Mouse (Mus musculus) embryonic facial prominence, embryonic 11.5 days (tissue): ENCODE results near the gene Gm3286. TPM values are rescaled to one million over a fixed set of nuclear protein-coding genes. Genes with fewer than 3 reads are reported as not detected.
"Not testable (repeated sequence)": the region's sequence is repeated elsewhere in the genome, so short reads cannot be mapped to it uniquely, and the experiment has no call there.

Source experiments
- ATAC-seq: fragments of 200-750 bp; cut with Nextera tagmentation; replicated peaks from 2 replicates; pipeline ENCODE4 v1.8.0; 2017; ENCODE audit warnings: low read depth; ENCODE audit not compliant: insufficient number of reproducible peaks, low FRiP score, low TSS enrichment
- DNase-seq: peaks from one replicate; pipeline ENCODE4 v3.0.0-alpha.2; 2015; ENCODE audit warnings: low spot score
- H3K27ac ChIP-seq: fragments of 300-500 bp; sonication (generic); replicated peaks from 2 replicates; pipeline ENCODE4 v1.5.1; 2014; ENCODE audit warnings: mild to moderate bottlenecking, low read depth, low read length, control low read depth
- H3K27me3 ChIP-seq: fragments of 300-500 bp; sonication (generic); 2 replicates; pipeline ENCODE4 v1.6.1; 2014; ENCODE audit warnings: mild to moderate bottlenecking, low read length, moderate library complexity, mixed read lengths; ENCODE audit not compliant: control insufficient read depth, insufficient read depth
- H3K36me3 ChIP-seq: fragments of 300-500 bp; sonication (generic); replicated peaks from 2 replicates; pipeline ENCODE4 v1.6.1; 2014; ENCODE audit warnings: low read depth, mild to moderate bottlenecking, low read length, moderate library complexity, mixed read lengths; ENCODE audit not compliant: control insufficient read depth, insufficient read depth
- H3K4me1 ChIP-seq: fragments of 300-500 bp; sonication (generic); 2 replicates; pipeline ENCODE4 v1.6.1; 2014; ENCODE audit warnings: low read length, mixed read lengths; ENCODE audit not compliant: control insufficient read depth, insufficient read depth
- H3K4me2 ChIP-seq: fragments of 300-500 bp; sonication (generic); 2 replicates; pipeline ENCODE4 v1.6.1; 2014; ENCODE audit warnings: low read depth, mild to moderate bottlenecking, control low read depth, low read length, moderate library complexity
- H3K4me3 ChIP-seq: fragments of 300-500 bp; sonication (generic); 2 replicates; pipeline ENCODE4 v1.5.1; 2014; ENCODE audit warnings: low read depth, low read length, control low read depth
- H3K9ac ChIP-seq: fragments of 300-500 bp; sonication (generic); replicated peaks from 2 replicates; pipeline ENCODE4 v1.6.1; 2014; ENCODE audit warnings: mild to moderate bottlenecking, control low read depth, low read length
- H3K9me3 ChIP-seq: fragments of 300-500 bp; sonication (generic); replicated peaks from 2 replicates; pipeline ENCODE4 v1.6.1; 2016; ENCODE audit warnings: mild to moderate bottlenecking, low read length, inconsistent platforms, mixed read lengths; ENCODE audit not compliant: control insufficient read depth
- polyA plus RNA-seq: library from polyadenylated mRNA; unstranded; fragments of >200 nt; fragmentation: Nextera tagmentation; extraction: Ambion mirVana; gene quantifications from 2 replicates; pipeline ENCODE4 v1.2.1, GENCODE M21; 2014

The Gm3286 gene
- not detected in 2 replicates for polyA plus RNA-seq

DNA sequence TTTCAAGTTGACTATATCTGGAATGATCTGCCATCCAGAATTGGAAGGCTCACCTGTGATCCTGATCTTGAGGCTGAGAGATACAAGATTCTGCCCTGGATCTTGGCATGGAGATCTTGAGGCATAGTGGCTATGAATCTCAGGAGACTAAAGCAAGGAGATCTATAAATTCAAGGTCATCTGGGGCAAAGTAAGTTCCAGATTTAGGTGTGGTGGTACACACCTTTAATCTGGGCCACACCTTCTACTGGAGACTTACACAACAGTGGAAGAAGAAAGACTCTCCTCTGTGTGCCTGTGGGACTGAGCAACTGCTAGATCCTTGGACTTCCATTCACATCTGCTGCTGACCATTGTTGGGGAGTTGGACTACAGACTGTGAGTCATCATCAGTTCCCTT, at the start of gene Gm3286:
TSS of gene Gm3286 (plus strand) at position 301 of the 400 bp plus-strand sequence.
- H3K27me3 ChIP-seq, H3K27ac ChIP-seq, DNase-seq, H3K4me2 ChIP-seq, H3K9me3 ChIP-seq, H3K4me3 ChIP-seq, H3K4me1 ChIP-seq, ATAC-seq, H3K9ac ChIP-seq, H3K36me3 ChIP-seq: not testable (repeated sequence)

Other genes with a start within 250 kb of the Gm3286 start
- not detected in 2 replicates for gene Gm10424, start 238.0 kb upstream of the Gm3286 start, polyA plus RNA-seq
- not detected in 2 replicates for gene Gm3259, start 204.8 kb upstream of the Gm3286 start, polyA plus RNA-seq
- gene D5Ertd577e, start 54.0 kb upstream of the Gm3286 start, polyA plus RNA-seq = not detected in 2 replicates
- not detected in 2 replicates for gene Gm7971, start 84.1 kb downstream of the Gm3286 start, polyA plus RNA-seq
- gene Gm7978, start 225.4 kb downstream of the Gm3286 start, polyA plus RNA-seq = not detected in 2 replicates
- not detected in 2 replicates for gene Gm7982, start 231.3 kb downstream of the Gm3286 start, polyA plus RNA-seq